Mouse (Mus musculus) heart, adult 2 months (tissue): Measurements from ENCODE around the gene Gsk3b.

Source experiments
- CTCF ChIP-seq: fragments of 200-600 bp; IDR thresholded peaks from 2 replicates; pipeline ENCODE4 v1.8.1; 2022; ENCODE audit warnings: antibody characterized with exemption, mild to moderate bottlenecking, moderate library complexity
- EP300 ChIP-seq: fragments of 200-500 bp; IDR thresholded peaks from 2 replicates; pipeline ENCODE4 v1.6.1; 2011; ENCODE audit warnings: low read depth, low read length, control low read depth; ENCODE audit not compliant: insufficient read depth
- POLR2A ChIP-seq: fragments of 200-500 bp; IDR thresholded peaks from 2 replicates; pipeline ENCODE4 v1.6.1; 2011; ENCODE audit warnings: mild to moderate bottlenecking, low read depth, low read length, control low read depth; ENCODE audit not compliant: insufficient read depth

GRCm38 (mm10) chr16:38279794-38280193, 191.0 kb downstream of the Gsk3b start:
- TF ChIP-seq POLR2A (no peak), EP300 (no peak), CTCF (no peak)
